Mouse (Mus musculus): ENCODE measurements at regions not wholly inside any gene's neighbourhood (a gene's known extent, or its start where the extent isn't known, plus 50 kb on each side); places are given as distances from the start of the nearest gene placed in this dataset.

- Histone ChIP-seq H3K4me3 (no peak overlapping the region), H3K36me3 (ENCODE audit: control insufficient read depth, insufficient read depth) (no peaks in the 10 kb centered on the region), H3ac (ENCODE audit: control insufficient read depth, insufficient read length) (no peak overlapping the region), H3K79me2 (ENCODE audit: control insufficient read depth, insufficient read depth) (no peaks in the 10 kb centered on the region), H3K27me3 (ENCODE audit: control insufficient read depth, insufficient read depth, insufficient read length) (no peaks in the 10 kb centered on the region), H3K4me2 (ENCODE audit: low read depth) (no peak overlapping the region)
- no peak for TF ChIP-seq POLR2A (IDR thresholded peaks at IDR 0.05; ENCODE audit: insufficient read length, low read depth)
- TF ChIP-seq TCF3 (IDR thresholded peaks at IDR 0.05; ENCODE audit: insufficient read length, low read depth), result no peak
- TF ChIP-seq REST (IDR thresholded peaks at IDR 0.05; ENCODE audit: insufficient read depth, insufficient read length), result no peak
- TF ChIP-seq MYOG (IDR thresholded peaks at IDR 0.05; ENCODE audit: control insufficient read depth in 1 of 3, insufficient read depth in 1 of 3, insufficient read length in 2 of 3, low read depth in 2 of 3), result no peak
Observed at GRCm38 (mm10) chr10:91326144-91326655, 145.1 kb upstream of the Tmpo start.

GRCm38 (mm10) chr10:91321226-91321625, 140.1 kb upstream of the Tmpo start:
- TF ChIP-seq POLR2A (IDR thresholded peaks at IDR 0.05; ENCODE audit: insufficient read length, low read depth) (no peak), CEBPB (IDR thresholded peaks at IDR 0.05; ENCODE audit: insufficient read depth, poor library complexity, severe bottlenecking) (no peak), MAX (IDR thresholded peaks at IDR 0.05; ENCODE audit: low read depth) (no peak), POLR2AphosphoS2 (IDR thresholded peaks at IDR 0.05; ENCODE audit: insufficient read length, low read depth) (no peak), TCF12 (IDR thresholded peaks at IDR 0.05; ENCODE audit: insufficient read depth, poor library complexity, severe bottlenecking) (no peak), SRF (IDR thresholded peaks at IDR 0.05; ENCODE audit: control insufficient read depth, insufficient read length, low read depth) (no peak), TCF3 (IDR thresholded peaks at IDR 0.05; ENCODE audit: insufficient read length, low read depth) (no peak), MYOG (IDR thresholded peaks at IDR 0.05; ENCODE audit: control insufficient read depth in 1 of 3, insufficient read depth in 1 of 3, insufficient read length in 2 of 3, low read depth in 2 of 3) (no peak), USF1 (IDR thresholded peaks at IDR 0.05; ENCODE audit: low read depth) (no peak), REST (IDR thresholded peaks at IDR 0.05; ENCODE audit: insufficient read depth, insufficient read length) (no peak)
- no peak overlapping the region for H3ac ChIP-seq (ENCODE audit: control insufficient read depth, insufficient read length)
- H3K36me3 ChIP-seq (ENCODE audit: control insufficient read depth, insufficient read depth), result no peaks in the 10 kb centered on the region
- no peaks in the 10 kb centered on the region for H3K79me2 ChIP-seq (ENCODE audit: control insufficient read depth, insufficient read depth)
- no peak overlapping the region for H3K4me2 ChIP-seq (ENCODE audit: low read depth)
- H3K27me3 ChIP-seq (ENCODE audit: control insufficient read depth, insufficient read depth, insufficient read length), result no peaks in the 10 kb centered on the region
- H3K4me3 ChIP-seq, result no peak overlapping the region

- no peaks in the 10 kb centered on the region for H3K36me3 ChIP-seq (ENCODE audit: control insufficient read depth, insufficient read depth)
- H3K79me2 ChIP-seq (ENCODE audit: control insufficient read depth, insufficient read depth), result no peaks in the 10 kb centered on the region
- H3K4me2 ChIP-seq (ENCODE audit: low read depth), result no peak overlapping the region
- H3K27me3 ChIP-seq (ENCODE audit: control insufficient read depth, insufficient read depth, insufficient read length), result no peaks in the 10 kb centered on the region
- H3K4me3 ChIP-seq, result no peak overlapping the region
- TF ChIP-seq TCF12 (IDR thresholded peaks at IDR 0.05; ENCODE audit: insufficient read depth, poor library complexity, severe bottlenecking) (no peak), TCF3 (IDR thresholded peaks at IDR 0.05; ENCODE audit: insufficient read length, low read depth) (no peak), SRF (IDR thresholded peaks at IDR 0.05; ENCODE audit: control insufficient read depth, insufficient read length, low read depth) (no peak), MYOD1 (IDR thresholded peaks at IDR 0.05; ENCODE audit: control insufficient read depth in 1 of 3, insufficient read length in 2 of 3, low read depth in 2 of 3) (no peak), E2F4 (IDR thresholded peaks at IDR 0.05; ENCODE audit: insufficient read depth) (no peak), CEBPB (IDR thresholded peaks at IDR 0.05; ENCODE audit: insufficient read depth, poor library complexity, severe bottlenecking) (no peak), REST (IDR thresholded peaks at IDR 0.05; ENCODE audit: insufficient read depth, insufficient read length) (no peak), MAX (IDR thresholded peaks at IDR 0.05; ENCODE audit: low read depth) (no peak), USF1 (IDR thresholded peaks at IDR 0.05; ENCODE audit: low read depth) (no peak), POLR2AphosphoS2 (IDR thresholded peaks at IDR 0.05; ENCODE audit: insufficient read length, low read depth) (no peak), MYOG (IDR thresholded peaks at IDR 0.05; ENCODE audit: control insufficient read depth in 1 of 3, insufficient read depth in 1 of 3, insufficient read length in 2 of 3, low read depth in 2 of 3) (no peak), POLR2A (IDR thresholded peaks at IDR 0.05; ENCODE audit: insufficient read length, low read depth) (no peak)
- H3ac ChIP-seq (ENCODE audit: control insufficient read depth, insufficient read length), result no peak overlapping the region
Observed at GRCm38 (mm10) chr10:91319442-91320112, 138.5 kb upstream of the Tmpo start.

- H3K36me3 ChIP-seq (ENCODE audit: control insufficient read depth, insufficient read depth), result no peaks in the 10 kb centered on the region
- no peak for TF ChIP-seq MYOD1 (IDR thresholded peaks at IDR 0.05; ENCODE audit: control insufficient read depth in 1 of 3, insufficient read length in 2 of 3, low read depth in 2 of 3)
- no peak for TF ChIP-seq SRF (IDR thresholded peaks at IDR 0.05; ENCODE audit: control insufficient read depth, insufficient read length, low read depth)
- no peak for TF ChIP-seq TCF12 (IDR thresholded peaks at IDR 0.05; ENCODE audit: insufficient read depth, poor library complexity, severe bottlenecking)
- no peak for TF ChIP-seq MAX (IDR thresholded peaks at IDR 0.05; ENCODE audit: low read depth)
- TF ChIP-seq E2F4 (IDR thresholded peaks at IDR 0.05; ENCODE audit: insufficient read depth), result no peak
Observed at GRCm38 (mm10) chr10:91314441-91314840, 133.3 kb upstream of the Tmpo start.

GRCm38 (mm10) chr10:91313316-91313715, 132.2 kb upstream of the Tmpo start:
- H3K4me3 ChIP-seq, result no peak overlapping the region
- H3K36me3 ChIP-seq (ENCODE audit: control insufficient read depth, insufficient read depth), result no peaks in the 10 kb centered on the region
- no peak overlapping the region for H3K4me2 ChIP-seq (ENCODE audit: low read depth)
- H3ac ChIP-seq (ENCODE audit: control insufficient read depth, insufficient read length), result no peak overlapping the region
- H3K27me3 ChIP-seq (ENCODE audit: control insufficient read depth, insufficient read depth, insufficient read length), result no peaks in the 10 kb centered on the region
- no peaks in the 10 kb centered on the region for H3K79me2 ChIP-seq (ENCODE audit: control insufficient read depth, insufficient read depth)
- TF ChIP-seq TCF12 (IDR thresholded peaks at IDR 0.05; ENCODE audit: insufficient read depth, poor library complexity, severe bottlenecking) (no peak), USF1 (IDR thresholded peaks at IDR 0.05; ENCODE audit: low read depth) (no peak), CEBPB (IDR thresholded peaks at IDR 0.05; ENCODE audit: insufficient read depth, poor library complexity, severe bottlenecking) (no peak), TCF3 (IDR thresholded peaks at IDR 0.05; ENCODE audit: insufficient read length, low read depth) (no peak), SRF (IDR thresholded peaks at IDR 0.05; ENCODE audit: control insufficient read depth, insufficient read length, low read depth) (no peak), POLR2AphosphoS2 (IDR thresholded peaks at IDR 0.05; ENCODE audit: insufficient read length, low read depth) (no peak), POLR2A (IDR thresholded peaks at IDR 0.05; ENCODE audit: insufficient read length, low read depth) (no peak), REST (IDR thresholded peaks at IDR 0.05; ENCODE audit: insufficient read depth, insufficient read length) (no peak), MYOG (IDR thresholded peaks at IDR 0.05; ENCODE audit: control insufficient read depth in 1 of 3, insufficient read depth in 1 of 3, insufficient read length in 2 of 3, low read depth in 2 of 3) (no peak), E2F4 (IDR thresholded peaks at IDR 0.05; ENCODE audit: insufficient read depth) (no peak), MAX (IDR thresholded peaks at IDR 0.05; ENCODE audit: low read depth) (no peak)

More at GRCm38 (mm10) chr10:91314441-91314840, 133.3 kb upstream of the Tmpo start:
- Histone ChIP-seq H3K4me3 (no peak overlapping the region), H3K27me3 (ENCODE audit: control insufficient read depth, insufficient read depth, insufficient read length) (no peaks in the 10 kb centered on the region), H3K4me2 (ENCODE audit: low read depth) (no peak overlapping the region), H3ac (ENCODE audit: control insufficient read depth, insufficient read length) (no peak overlapping the region), H3K79me2 (ENCODE audit: control insufficient read depth, insufficient read depth) (no peaks in the 10 kb centered on the region)

Measured in myocyte (in vitro differentiated cells).